Mouse (Mus musculus): ENCODE measurements around the gene Tlx1. TPM values are rescaled to one million over a fixed set of nuclear protein-coding genes. Genes with fewer than 3 reads are reported as not detected.
A peak's percentile ranks its signal among the peaks of the same experiment; 100 is the strongest.

Gene Tlx1
- total RNA-seq, 1 experiment, result 0.36 TPM

GRCm38 (mm10) chr19:45113791-45114460 lies 36.6 kb upstream of the Tlx1 start:
- TF ChIP-seq HCFC1 (IDR thresholded peaks at IDR 0.05; ENCODE audit: borderline replicate concordance, insufficient read depth, low read length) (no peak), ZNF384 (IDR thresholded peaks at IDR 0.05; ENCODE audit: low read depth, low read length) (no peak), CHD2 (IDR thresholded peaks at IDR 0.05; ENCODE audit: low read depth, low read length) (no peak), ZC3H11A (IDR thresholded peaks at IDR 0.05; ENCODE audit: borderline replicate concordance, low read depth, low read length) (no peak), MAFK (IDR thresholded peaks at IDR 0.05; ENCODE audit: insufficient read depth, low read depth, low read length) (no peak)
- Histone ChIP-seq H3K27ac (ENCODE audit: insufficient read depth, low read depth, low read length, poor library complexity, severe bottlenecking) (peak overlapping the region; percentile 60), H3K9me3 (ENCODE audit: control insufficient read depth, insufficient read depth, low read depth, low read length) (no peaks in the 10 kb centered on the region), H3K36me3 (ENCODE audit: control insufficient read depth, insufficient read depth, low read length, poor library complexity, severe bottlenecking) (no peaks in the 10 kb centered on the region), H3K4me3 (ENCODE audit: insufficient read depth in 1 of 2, low read depth in 1 of 2, low read length in 2 of 2, poor library complexity in 1 of 2, severe bottlenecking in 1 of 2) (peak overlapping the region; percentile 24 to 37; a peak in 3 of 4 replicates), H3K9ac (ENCODE audit: insufficient read depth, low read depth, low read length, poor library complexity, severe bottlenecking) (peak overlapping the region; percentile 58), H3K4me1 (ENCODE audit: control insufficient read depth in 2 of 2, insufficient read depth in 2 of 2, low read length in 2 of 2, poor library complexity in 1 of 2) (peaks cover 2 to 22% of the 10 kb centered on the region in 2 experiments; a peak in 3 of 4 replicates)
- peak; percentile 55 for DNase-seq (ENCODE audit: low read depth, low spot score)
- in situ Hi-C loops (cut with MboI; ENCODE audit: low sequenced_read_pairs in 2 of 2, unreplicated experiment in 2 of 2), result no loop called here

GRCm38 (mm10) chr19:45114772-45115171 lies 35.7 kb upstream of the Tlx1 start:
- in situ Hi-C loops (cut with MboI; ENCODE audit: low sequenced_read_pairs in 2 of 2, unreplicated experiment in 2 of 2), result no loop called here
- H3K36me3 ChIP-seq (ENCODE audit: control insufficient read depth, insufficient read depth, low read length, poor library complexity, severe bottlenecking), result no peaks in the 10 kb centered on the region

GRCm38 (mm10) chr19:45116798-45117197 lies 33.7 kb upstream of the Tlx1 start:
- DNase-seq (ENCODE audit: low read depth, low spot score), result no peak
- Histone ChIP-seq H3K9me3 (ENCODE audit: control insufficient read depth, insufficient read depth, low read depth, low read length) (no peaks in the 10 kb centered on the region), H3K4me1 (ENCODE audit: control insufficient read depth in 2 of 2, insufficient read depth in 2 of 2, low read length in 2 of 2, poor library complexity in 1 of 2) (peaks cover 2 to 10% of the 10 kb centered on the region in 2 experiments; a peak in 1 of 4 replicates), H3K4me3 (ENCODE audit: insufficient read depth in 1 of 2, low read depth in 1 of 2, low read length in 2 of 2, poor library complexity in 1 of 2, severe bottlenecking in 1 of 2) (no peak overlapping the region), H3K9ac (ENCODE audit: insufficient read depth, low read depth, low read length, poor library complexity, severe bottlenecking) (no peak overlapping the region), H3K27ac (ENCODE audit: insufficient read depth, low read depth, low read length, poor library complexity, severe bottlenecking) (no peak overlapping the region), H3K36me3 (ENCODE audit: control insufficient read depth, insufficient read depth, low read length, poor library complexity, severe bottlenecking) (no peaks in the 10 kb centered on the region)
- in situ Hi-C loops (cut with MboI; ENCODE audit: low sequenced_read_pairs in 2 of 2, unreplicated experiment in 2 of 2), result no loop called here
- TF ChIP-seq HCFC1 (IDR thresholded peaks at IDR 0.05; ENCODE audit: borderline replicate concordance, insufficient read depth, low read length), result no peak

More at GRCm38 (mm10) chr19:45114772-45115171, 35.7 kb upstream of the Tlx1 start:
- Histone ChIP-seq H3K27ac (ENCODE audit: insufficient read depth, low read depth, low read length, poor library complexity, severe bottlenecking) (no peak overlapping the region; the same call in 1 of the 2 replicates), H3K4me3 (ENCODE audit: insufficient read depth in 1 of 2, low read depth in 1 of 2, low read length in 2 of 2, poor library complexity in 1 of 2, severe bottlenecking in 1 of 2) (no peak overlapping the region), H3K9me3 (ENCODE audit: control insufficient read depth, insufficient read depth, low read depth, low read length) (no peaks in the 10 kb centered on the region), H3K4me1 (ENCODE audit: control insufficient read depth in 2 of 2, insufficient read depth in 2 of 2, low read length in 2 of 2, poor library complexity in 1 of 2) (peaks cover 2 to 20% of the 10 kb centered on the region in 2 experiments; a peak in 2 of 4 replicates), H3K9ac (ENCODE audit: insufficient read depth, low read depth, low read length, poor library complexity, severe bottlenecking) (no peak overlapping the region)
- DNase-seq (ENCODE audit: low read depth, low spot score), result no peak
- TF ChIP-seq CHD2 (IDR thresholded peaks at IDR 0.05; ENCODE audit: low read depth, low read length) (no peak), HCFC1 (IDR thresholded peaks at IDR 0.05; ENCODE audit: borderline replicate concordance, insufficient read depth, low read length) (no peak), ZC3H11A (IDR thresholded peaks at IDR 0.05; ENCODE audit: borderline replicate concordance, low read depth, low read length) (no peak), ZNF384 (IDR thresholded peaks at IDR 0.05; ENCODE audit: low read depth, low read length) (no peak), MAFK (IDR thresholded peaks at IDR 0.05; ENCODE audit: insufficient read depth, low read depth, low read length) (no peak)

- no peak for TF ChIP-seq ZC3H11A (IDR thresholded peaks at IDR 0.05; ENCODE audit: borderline replicate concordance, low read depth, low read length)
- TF ChIP-seq ZNF384 (IDR thresholded peaks at IDR 0.05; ENCODE audit: low read depth, low read length), result no peak
- no peak for TF ChIP-seq MAFK (IDR thresholded peaks at IDR 0.05; ENCODE audit: insufficient read depth, low read depth, low read length)
- TF ChIP-seq CHD2 (IDR thresholded peaks at IDR 0.05; ENCODE audit: low read depth, low read length), result no peak
- no peak for TF ChIP-seq HCFC1 (IDR thresholded peaks at IDR 0.05; ENCODE audit: borderline replicate concordance, insufficient read depth, low read length)
- Histone ChIP-seq H3K9me3 (ENCODE audit: control insufficient read depth, insufficient read depth, low read depth, low read length) (no peaks in the 10 kb centered on the region), H3K4me3 (ENCODE audit: insufficient read depth in 1 of 2, low read depth in 1 of 2, low read length in 2 of 2, poor library complexity in 1 of 2, severe bottlenecking in 1 of 2) (no peak overlapping the region), H3K9ac (ENCODE audit: insufficient read depth, low read depth, low read length, poor library complexity, severe bottlenecking) (no peak overlapping the region), H3K36me3 (ENCODE audit: control insufficient read depth, insufficient read depth, low read length, poor library complexity, severe bottlenecking) (no peaks in the 10 kb centered on the region), H3K4me1 (ENCODE audit: control insufficient read depth in 2 of 2, insufficient read depth in 2 of 2, low read length in 2 of 2, poor library complexity in 1 of 2) (no peaks in the 10 kb centered on the region), H3K27ac (ENCODE audit: insufficient read depth, low read depth, low read length, poor library complexity, severe bottlenecking) (no peak overlapping the region)
- no peak for DNase-seq (ENCODE audit: low read depth, low spot score)
- in situ Hi-C loops (cut with MboI; ENCODE audit: low sequenced_read_pairs in 2 of 2, unreplicated experiment in 2 of 2), result no loop called here
These were observed 18.4 kb upstream of the Tlx1 start for GRCm38 (mm10) chr19:45131966-45132628.
